Mouse (Mus musculus): ENCODE data around the gene Myl6b. TPM values are rescaled to one million over a fixed set of nuclear protein-coding genes. Genes with fewer than 3 reads are reported as not detected.

Myl6b gene
- total and polyA plus RNA-seq, 3 experiments: 0.39 to 3.9 (median 2.5) TPM

DNA sequence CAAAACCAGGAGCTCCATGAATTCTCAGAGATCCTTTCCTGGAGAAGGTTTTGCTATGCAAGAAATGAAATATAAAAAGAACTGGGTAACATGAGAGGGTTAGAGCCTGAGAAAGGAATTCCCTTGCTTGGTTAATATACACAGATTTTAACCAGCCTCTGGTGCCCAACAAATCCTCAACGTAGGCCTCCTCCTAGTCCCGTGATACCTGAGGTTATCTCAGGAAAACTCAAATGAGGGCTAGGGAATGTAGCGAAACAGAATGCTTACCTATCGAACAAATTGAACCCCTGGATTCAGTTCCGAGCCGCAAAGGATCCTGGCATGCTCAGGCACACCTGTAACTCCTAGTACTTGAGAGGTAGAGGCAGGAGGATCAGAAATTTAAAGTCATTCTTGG lies 40.8 kb downstream of the Myl6b start:
- in situ Hi-C loops (cut with MboI; ENCODE audit: low pct_ligation_motif_present, low pct_unique_long_range_greater_than_20kb, low sequenced_read_pairs): no loop called here
- 0 out of 2 replicates have a peak overlapping the region, but pooled peaks have one; percentile 13 for H3K4me2 ChIP-seq (ENCODE audit: insufficient read depth, low read depth, poor library complexity, severe bottlenecking)

DNA sequence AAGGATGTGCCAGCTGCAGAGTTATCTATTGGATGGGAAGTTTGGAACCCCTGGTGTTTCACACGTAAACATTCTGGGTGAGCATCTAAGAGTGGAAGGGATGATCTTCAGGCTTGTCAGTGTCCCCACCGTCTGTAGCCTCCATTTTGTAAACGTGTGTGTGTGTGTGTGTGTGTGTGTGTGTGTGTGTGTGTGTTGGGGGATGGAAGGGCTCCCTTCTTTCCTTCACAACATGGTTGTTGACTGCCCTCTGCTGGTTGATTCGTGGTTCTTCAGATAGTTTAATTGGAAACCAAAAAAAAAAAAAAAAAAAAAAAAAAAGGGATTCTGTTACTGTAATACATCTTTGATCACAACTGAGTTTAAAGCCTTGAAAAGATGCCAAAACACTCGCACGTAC lies 43.2 kb downstream of the Myl6b start:
- 0 out of 2 replicates have a peak overlapping the region, but pooled peaks have one; percentile 37 for H3K4me2 ChIP-seq (ENCODE audit: insufficient read depth, low read depth, poor library complexity, severe bottlenecking)
- dilution Hi-C loops (cut with MboI; ENCODE audit: extremely low pct_ligation_motif_present, extremely low pct_unique_long_range_greater_than_20kb, low sequenced_read_pairs) (no loop called here), in situ Hi-C loops (cut with MboI; ENCODE audit: low pct_ligation_motif_present, low pct_unique_long_range_greater_than_20kb, low sequenced_read_pairs) (no loop called here)
- no peaks in the 10 kb centered on the region for H3K36me3 ChIP-seq (replicated peaks in 1 of 2; ENCODE audit: control insufficient read depth in 1 of 2, insufficient read depth in 1 of 2, low read length in 1 of 2)
- no peaks in the 10 kb centered on the region for H3K27me3 ChIP-seq (replicated peaks)
- no peak overlapping the region for H3K27ac ChIP-seq (ENCODE audit: insufficient read depth, low read depth)
- H3K9ac ChIP-seq (ENCODE audit: insufficient read depth, low read depth): peak overlapping the region; percentile 11; the same call in 1 of the 2 replicates
- peaks cover 8% of the 10 kb centered on the region for H3K79me2 ChIP-seq (replicated peaks; ENCODE audit: control insufficient read depth, extremely low read depth, insufficient read depth, poor library complexity, severe bottlenecking)
- DNase-seq (ENCODE audit: extremely low read depth): peak; percentile 89
- H3K4me1 ChIP-seq (ENCODE audit: control insufficient read depth in 1 of 2, insufficient read depth in 2 of 2): peaks cover 0 to 20% of the 10 kb centered on the region in 2 experiments; a peak in 3 of 4 replicates
- H3K9me3 ChIP-seq (replicated peaks; ENCODE audit: low read length): no peaks in the 10 kb centered on the region
- no peak overlapping the region for H3K4me3 ChIP-seq (replicated peaks in 1 of 3; ENCODE audit: low read depth in 2 of 3, low read length in 2 of 3, poor library complexity in 1 of 3)
- TF ChIP-seq EP300 (IDR thresholded peaks at IDR 0.05; ENCODE audit: low read length): no peak
- TF ChIP-seq TBP (conservative IDR thresholded peaks at IDR 0.05; ENCODE audit: low read depth, low read length): no peak
- no peak for TF ChIP-seq MYC (IDR thresholded peaks at IDR 0.05; ENCODE audit: low read depth, low read length)
- no peak; the same call in 1 of the 2 replicates for TF ChIP-seq NELFE (IDR thresholded peaks at IDR 0.05; ENCODE audit: low read depth, low read length)
- TF ChIP-seq POLR2AphosphoS2 (IDR thresholded peaks at IDR 0.05; ENCODE audit: low read depth, low read length): no peak
- TF ChIP-seq SIN3A (IDR thresholded peaks at IDR 0.05; ENCODE audit: low read length): 0 out of 2 replicates have a peak, but pooled peaks have one; percentile 54
- peak; percentile 40; the same call in 1 of the 2 replicates for TF ChIP-seq IRF4 (IDR thresholded peaks at IDR 0.05; ENCODE audit: low read depth, low read length)
- no peak for TF ChIP-seq JUND (conservative IDR thresholded peaks at IDR 0.05; ENCODE audit: low read depth, low read length)
- TF ChIP-seq MXI1 (IDR thresholded peaks at IDR 0.05; ENCODE audit: low read depth, low read length): no peak
- TF ChIP-seq BHLHE40 (IDR thresholded peaks at IDR 0.05; ENCODE audit: low read depth, low read length): 0 out of 2 replicates have a peak, but pooled peaks have one; percentile 37
- TF ChIP-seq TCF12 (IDR thresholded peaks at IDR 0.05; ENCODE audit: low read depth, low read length): peak; percentile 64; the same call in 1 of the 2 replicates
- TF ChIP-seq ETS1 (conservative IDR thresholded peaks at IDR 0.05; ENCODE audit: low read depth, low read length): 0 out of 2 replicates have a peak, but pooled peaks have one; percentile 33
- peak; percentile 55; the same call in 1 of the 2 replicates for TF ChIP-seq HCFC1 (IDR thresholded peaks at IDR 0.05; ENCODE audit: low read depth, low read length)
- TF ChIP-seq NRF1 (IDR thresholded peaks at IDR 0.05; ENCODE audit: low read depth, low read length): no peak
- no peak for TF ChIP-seq ZKSCAN1 (IDR thresholded peaks at IDR 0.05; ENCODE audit: borderline replicate concordance, low read depth, low read length)
- TF ChIP-seq MEF2A (IDR thresholded peaks at IDR 0.05; ENCODE audit: borderline replicate concordance, low read depth, low read length): 0 out of 2 replicates have a peak, but pooled peaks have one; percentile 22
- no peak for TF ChIP-seq E2F4 (IDR thresholded peaks at IDR 0.05; ENCODE audit: insufficient replicate concordance, low read depth, low read length)
- TF ChIP-seq RCOR1 (conservative IDR thresholded peaks at IDR 0.05; ENCODE audit: low read depth, low read length): no peak
- TF ChIP-seq MAFK (IDR thresholded peaks at IDR 0.05; ENCODE audit: insufficient replicate concordance, low read length): no peak
- no peak for TF ChIP-seq USF2 (conservative IDR thresholded peaks at IDR 0.05; ENCODE audit: low read depth, low read length)
- TF ChIP-seq PAX5 (IDR thresholded peaks at IDR 0.05; ENCODE audit: low read length): no peak
- peak; percentile 78 for TF ChIP-seq RAD21 (IDR thresholded peaks at IDR 0.05; ENCODE audit: low read depth, low read length)
- TF ChIP-seq MAZ (IDR thresholded peaks at IDR 0.05; ENCODE audit: low read depth, low read length): no peak
- TF ChIP-seq KAT2A (IDR thresholded peaks at IDR 0.05; ENCODE audit: insufficient replicate concordance, low read length): no peak
- TF ChIP-seq ZNF384 (IDR thresholded peaks at IDR 0.05; ENCODE audit: low read depth, low read length): peak; percentile 99
- peak; percentile 43; the same call in 1 of the 2 replicates for TF ChIP-seq POLR2A (IDR thresholded peaks at IDR 0.05; ENCODE audit: low read depth, low read length)

More for the DNA sequence above, 40.8 kb downstream of the Myl6b start:
- H3K36me3 ChIP-seq (replicated peaks in 1 of 2; ENCODE audit: control insufficient read depth in 1 of 2, insufficient read depth in 1 of 2, low read length in 1 of 2): peaks cover 6 to 19% of the 10 kb centered on the region in 2 experiments
- H3K4me3 ChIP-seq (replicated peaks in 1 of 3; ENCODE audit: low read depth in 2 of 3, low read length in 2 of 3, poor library complexity in 1 of 3): no peak overlapping the region
- no peaks in the 10 kb centered on the region for H3K9me3 ChIP-seq (replicated peaks; ENCODE audit: low read length)
- DNase-seq (ENCODE audit: extremely low read depth): no peak
- H3K9ac ChIP-seq (ENCODE audit: insufficient read depth, low read depth): no peak overlapping the region
- dilution Hi-C loops (cut with MboI; ENCODE audit: extremely low pct_ligation_motif_present, extremely low pct_unique_long_range_greater_than_20kb, low sequenced_read_pairs): no loop called here
- H3K4me1 ChIP-seq (ENCODE audit: control insufficient read depth in 1 of 2, insufficient read depth in 2 of 2): peaks cover 6 to 28% of the 10 kb centered on the region in 2 experiments
- TF ChIP-seq ZKSCAN1 (IDR thresholded peaks at IDR 0.05; ENCODE audit: borderline replicate concordance, low read depth, low read length): no peak
- TF ChIP-seq MEF2A (IDR thresholded peaks at IDR 0.05; ENCODE audit: borderline replicate concordance, low read depth, low read length): no peak
- TF ChIP-seq POLR2A (IDR thresholded peaks at IDR 0.05; ENCODE audit: low read depth, low read length): no peak
- TF ChIP-seq ZC3H11A (IDR thresholded peaks at IDR 0.05; ENCODE audit: low read depth, low read length): no peak
- TF ChIP-seq CHD2 (IDR thresholded peaks at IDR 0.05; ENCODE audit: low read length): no peak
- TF ChIP-seq RCOR1 (conservative IDR thresholded peaks at IDR 0.05; ENCODE audit: low read depth, low read length): no peak
- TF ChIP-seq PAX5 (IDR thresholded peaks at IDR 0.05; ENCODE audit: low read length): no peak
- no peak for TF ChIP-seq CHD1 (IDR thresholded peaks at IDR 0.05; ENCODE audit: low read depth, low read length)
- no peak for TF ChIP-seq NELFE (IDR thresholded peaks at IDR 0.05; ENCODE audit: low read depth, low read length)
- TF ChIP-seq E2F4 (IDR thresholded peaks at IDR 0.05; ENCODE audit: insufficient replicate concordance, low read depth, low read length): no peak
- no peak for TF ChIP-seq EP300 (IDR thresholded peaks at IDR 0.05; ENCODE audit: low read length)
- no peak for TF ChIP-seq USF2 (conservative IDR thresholded peaks at IDR 0.05; ENCODE audit: low read depth, low read length)
- no peak for TF ChIP-seq MXI1 (IDR thresholded peaks at IDR 0.05; ENCODE audit: low read depth, low read length)
- TF ChIP-seq CTCF (conservative IDR thresholded peaks at IDR 0.05 in 1 of 2, IDR thresholded peaks at IDR 0.05 in 1 of 2; ENCODE audit: low read depth in 2 of 2, low read length in 2 of 2): no peak
- TF ChIP-seq TBP (conservative IDR thresholded peaks at IDR 0.05; ENCODE audit: low read depth, low read length): no peak
- TF ChIP-seq MYC (IDR thresholded peaks at IDR 0.05; ENCODE audit: low read depth, low read length): no peak
- TF ChIP-seq SIN3A (IDR thresholded peaks at IDR 0.05; ENCODE audit: low read length): no peak
- no peak for TF ChIP-seq MAZ (IDR thresholded peaks at IDR 0.05; ENCODE audit: low read depth, low read length)
- TF ChIP-seq MAX (IDR thresholded peaks at IDR 0.05; ENCODE audit: low read length): no peak
- no peak overlapping the region for H3K27ac ChIP-seq (ENCODE audit: insufficient read depth, low read depth)
- H3K27me3 ChIP-seq (replicated peaks): no peaks in the 10 kb centered on the region
- H3K79me2 ChIP-seq (replicated peaks; ENCODE audit: control insufficient read depth, extremely low read depth, insufficient read depth, poor library complexity, severe bottlenecking): peaks cover 16% of the 10 kb centered on the region

Data from CH12.LX (cell line).